Mouse (Mus musculus) stomach, postnatal 0 days (tissue): ENCODE results near the gene Cadm1.

Experiments
- CTCF ChIP-seq: IDR thresholded peaks from 2 replicates; pipeline ENCODE4 v1.5.1; 2016; ENCODE audit warnings: antibody characterized with exemption, low read depth, mild to moderate bottlenecking, moderate library complexity
- EP300 ChIP-seq: optimal IDR thresholded peaks from 2 replicates; pipeline ENCODE3; 2016; ENCODE audit warnings: antibody characterized with exemption

DNA sequence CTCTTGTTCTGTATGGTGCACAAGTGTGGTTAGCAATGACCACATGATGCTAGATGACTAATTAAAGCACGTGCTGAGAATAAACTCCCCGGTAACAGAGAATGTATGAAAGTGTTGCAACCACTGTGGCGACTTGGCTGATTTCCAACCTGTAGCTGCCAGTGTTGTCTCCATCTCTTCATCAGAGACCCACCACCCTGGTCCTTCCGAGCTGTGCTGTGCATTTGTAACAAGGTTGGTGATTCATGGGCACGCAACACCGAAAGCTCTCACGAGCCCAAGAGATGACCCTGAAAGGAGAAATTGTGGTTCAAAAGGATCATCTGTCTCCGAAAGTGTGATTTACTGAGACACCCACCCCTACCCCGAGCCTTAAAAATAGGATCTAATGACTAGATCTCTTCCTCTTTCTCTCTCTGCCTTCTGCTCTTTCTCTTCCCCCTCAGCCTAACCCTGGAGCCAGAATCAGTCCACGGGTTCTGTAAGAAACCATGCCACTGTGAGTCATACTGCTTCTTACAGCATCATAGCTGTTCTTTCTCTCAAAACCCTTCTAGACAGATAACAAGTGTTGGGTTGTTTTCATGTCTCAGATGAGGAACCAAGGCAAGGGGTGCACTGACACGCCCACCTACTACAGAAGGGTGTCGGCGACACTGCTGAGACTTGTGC lies 203.9 kb downstream of the Cadm1 start:
- no peak for TF ChIP-seq CTCF
- no peak for TF ChIP-seq EP300
